Mouse (Mus musculus) liver, postnatal 0 days (tissue): ENCODE results near the gene Spag8.

Experiments used
- CTCF ChIP-seq: sonication (generic); IDR thresholded peaks from 2 replicates; pipeline ENCODE4 v1.5.1; 2016; ENCODE audit warnings: antibody characterized with exemption, low read depth
- EP300 ChIP-seq: IDR thresholded peaks from 2 replicates; pipeline ENCODE4 v1.6.1; 2016; ENCODE audit warnings: antibody characterized with exemption, low read depth, mild to moderate bottlenecking

GRCm38 (mm10) chr4:43631046-43631955 is 22.1 kb downstream of the Spag8 start, which contains the start of gene Npr2:
- no peak for TF ChIP-seq EP300
- no peak for TF ChIP-seq CTCF
